Mouse (Mus musculus): ENCODE measurements around the gene Nfib. TPM values are rescaled to one million over a fixed set of nuclear protein-coding genes. Genes with fewer than 3 reads are reported as not detected.
A peak's percentile ranks its signal among the peaks of the same experiment; 100 is the strongest.

Nfib gene
- polyA plus RNA-seq, 2 experiments = 57.3 to 126 TPM

GRCm38 (mm10) chr4:82468944-82469343, 236.6 kb downstream of the Nfib start:
- Histone ChIP-seq H3K4me3 (replicated peaks; ENCODE audit: low read length) (no peak overlapping the region), H3K27me3 (ENCODE audit: control insufficient read depth, insufficient read depth, low read length) (no peaks in the 10 kb centered on the region), H3K36me3 (ENCODE audit: control insufficient read depth, insufficient read depth, low read length) (no peaks in the 10 kb centered on the region), H3K4me2 (replicated peaks; ENCODE audit: low read depth, low read length, severe bottlenecking) (no peak overlapping the region), H3K9ac (ENCODE audit: low read depth, low read length, severe bottlenecking) (no peak overlapping the region), H3K27ac (replicated peaks; ENCODE audit: low read depth, low read length) (no peak overlapping the region), H3K4me1 (ENCODE audit: control insufficient read depth, insufficient read depth, low read length) (peaks cover 53% of the 10 kb centered on the region), H3K9me3 (ENCODE audit: control insufficient read depth, low read length) (no peaks in the 10 kb centered on the region)
- 78% methylated on average over 3 of the region's 3 CpGs for WGBS
- DNase-seq (ENCODE audit: low spot score) (no peak), ATAC-seq (ENCODE audit: low FRiP score, low read depth) (no peak)
- no peak for TF ChIP-seq POLR2A (IDR thresholded peaks at IDR 0.05; ENCODE audit: borderline replicate concordance, extremely low read depth, insufficient read depth, insufficient read length)

GRCm38 (mm10) chr4:82466717-82467116, 238.8 kb downstream of the Nfib start:
- Histone ChIP-seq H3K4me1 (ENCODE audit: control insufficient read depth, insufficient read depth, low read length) (peaks cover 55% of the 10 kb centered on the region), H3K4me2 (replicated peaks; ENCODE audit: low read depth, low read length, severe bottlenecking) (no peak overlapping the region), H3K4me3 (replicated peaks; ENCODE audit: low read length) (no peak overlapping the region), H3K9me3 (ENCODE audit: control insufficient read depth, low read length) (no peaks in the 10 kb centered on the region), H3K27me3 (ENCODE audit: control insufficient read depth, insufficient read depth, low read length) (no peaks in the 10 kb centered on the region), H3K36me3 (ENCODE audit: control insufficient read depth, insufficient read depth, low read length) (no peaks in the 10 kb centered on the region), H3K27ac (replicated peaks; ENCODE audit: low read depth, low read length) (peak overlapping the region; percentile 52; the same call in 1 of the 2 replicates), H3K9ac (ENCODE audit: low read depth, low read length, severe bottlenecking) (no peak overlapping the region)
- TF ChIP-seq POLR2A (IDR thresholded peaks at IDR 0.05; ENCODE audit: borderline replicate concordance, extremely low read depth, insufficient read depth, insufficient read length) = no peak
- DNase-seq (ENCODE audit: low spot score) = peak; percentile 15
- no peak for ATAC-seq (ENCODE audit: low FRiP score, low read depth)
- 52% methylated on average over 8 of the region's 8 CpGs for WGBS

- Histone ChIP-seq H3K4me1 (ENCODE audit: control insufficient read depth, insufficient read depth, low read length) (peaks cover 51% of the 10 kb centered on the region), H3K9me3 (ENCODE audit: control insufficient read depth, low read length) (no peaks in the 10 kb centered on the region), H3K27ac (replicated peaks; ENCODE audit: low read depth, low read length) (0 out of 2 replicates have a peak overlapping the region, but pooled peaks have one; percentile 52), H3K36me3 (ENCODE audit: control insufficient read depth, insufficient read depth, low read length) (no peaks in the 10 kb centered on the region), H3K4me3 (replicated peaks; ENCODE audit: low read length) (no peak overlapping the region), H3K4me2 (replicated peaks; ENCODE audit: low read depth, low read length, severe bottlenecking) (no peak overlapping the region), H3K27me3 (ENCODE audit: control insufficient read depth, insufficient read depth, low read length) (no peaks in the 10 kb centered on the region), H3K9ac (ENCODE audit: low read depth, low read length, severe bottlenecking) (no peak overlapping the region)
- no peak for DNase-seq (ENCODE audit: low spot score)
- no peak for TF ChIP-seq POLR2A (IDR thresholded peaks at IDR 0.05; ENCODE audit: borderline replicate concordance, extremely low read depth, insufficient read depth, insufficient read length)
- no peak for ATAC-seq (ENCODE audit: low FRiP score, low read depth)
- 73% methylated on average over 6 of the region's 6 CpGs for WGBS
Observed at GRCm38 (mm10) chr4:82466144-82466543, 239.4 kb downstream of the Nfib start.

- no peak overlapping the region for H3K4me3 ChIP-seq (replicated peaks; ENCODE audit: low read length)
- H3K4me2 ChIP-seq (replicated peaks; ENCODE audit: low read depth, low read length, severe bottlenecking) = peak overlapping the region; percentile 26; the same call in 1 of the 2 replicates
- H3K9ac ChIP-seq (ENCODE audit: low read depth, low read length, severe bottlenecking) = no peak overlapping the region
- H3K9me3 ChIP-seq (ENCODE audit: control insufficient read depth, low read length) = no peaks in the 10 kb centered on the region
- no peaks in the 10 kb centered on the region for H3K27me3 ChIP-seq (ENCODE audit: control insufficient read depth, insufficient read depth, low read length)
- ATAC-seq (ENCODE audit: low FRiP score, low read depth) (peak; percentile 72), DNase-seq (ENCODE audit: low spot score) (peak; percentile 81)
- TF ChIP-seq POLR2A (IDR thresholded peaks at IDR 0.05; ENCODE audit: borderline replicate concordance, extremely low read depth, insufficient read depth, insufficient read length) = no peak
- peaks cover 44% of the 10 kb centered on the region for H3K4me1 ChIP-seq (ENCODE audit: control insufficient read depth, insufficient read depth, low read length)
- no peaks in the 10 kb centered on the region for H3K36me3 ChIP-seq (ENCODE audit: control insufficient read depth, insufficient read depth, low read length)
- WGBS = 18% methylated on average over 8 of the region's 8 CpGs
- no peak overlapping the region for H3K27ac ChIP-seq (replicated peaks; ENCODE audit: low read depth, low read length)
Observed at GRCm38 (mm10) chr4:82464051-82464632, 241.4 kb downstream of the Nfib start.

GRCm38 (mm10) chr4:82463189-82463715, 242.3 kb downstream of the Nfib start:
- 55% methylated on average over 7 of the region's 7 CpGs for WGBS
- ATAC-seq (ENCODE audit: low FRiP score, low read depth) (no peak), DNase-seq (ENCODE audit: low spot score) (no peak)
- no peak overlapping the region for H3K9ac ChIP-seq (ENCODE audit: low read depth, low read length, severe bottlenecking)
- no peak overlapping the region for H3K27ac ChIP-seq (replicated peaks; ENCODE audit: low read depth, low read length)
- H3K9me3 ChIP-seq (ENCODE audit: control insufficient read depth, low read length) = no peaks in the 10 kb centered on the region
- H3K36me3 ChIP-seq (ENCODE audit: control insufficient read depth, insufficient read depth, low read length) = no peaks in the 10 kb centered on the region; the same call in 1 of the 2 replicates
- no peak overlapping the region for H3K4me2 ChIP-seq (replicated peaks; ENCODE audit: low read depth, low read length, severe bottlenecking)
- peaks cover 46% of the 10 kb centered on the region for H3K4me1 ChIP-seq (ENCODE audit: control insufficient read depth, insufficient read depth, low read length)
- H3K27me3 ChIP-seq (ENCODE audit: control insufficient read depth, insufficient read depth, low read length) = no peaks in the 10 kb centered on the region
- no peak for TF ChIP-seq POLR2A (IDR thresholded peaks at IDR 0.05; ENCODE audit: borderline replicate concordance, extremely low read depth, insufficient read depth, insufficient read length)
- no peak overlapping the region for H3K4me3 ChIP-seq (replicated peaks; ENCODE audit: low read length)

Measured in limb, embryonic 14.5 days (tissue).